Mouse (Mus musculus): ENCODE results near the gene Polr2e. TPM values are rescaled to one million over a fixed set of nuclear protein-coding genes. Genes with fewer than 3 reads are reported as not detected.
A peak's percentile ranks its signal among the peaks of the same experiment; 100 is the strongest.
"Not testable (repeated sequence)": the region's sequence is repeated elsewhere in the genome, so short reads cannot be mapped to it uniquely, and the experiment has no call there.

Polr2e gene
- polyA plus RNA-seq, 1 experiment: 55.5 TPM

DNA sequence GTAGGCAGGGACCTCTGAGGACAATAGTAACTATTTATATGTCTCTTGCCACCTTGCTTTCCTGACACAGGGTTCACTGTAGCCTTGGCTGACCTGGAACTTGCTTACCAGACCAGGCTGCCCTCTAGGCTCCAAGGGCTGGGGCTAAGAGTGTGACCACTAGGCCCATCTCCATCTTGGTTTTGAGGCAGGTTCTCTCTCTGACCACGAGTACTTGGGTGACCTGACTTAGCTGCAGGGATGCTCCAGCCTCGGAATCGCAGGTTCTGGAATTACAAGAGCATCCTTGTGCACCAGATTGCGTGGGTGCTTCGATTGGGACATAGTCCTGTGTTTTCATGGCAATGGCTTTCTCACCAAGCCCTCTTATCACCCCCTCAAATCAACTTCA lies 12.8 kb upstream of the Polr2e start:
- TF ChIP-seq CTCF (IDR thresholded peaks at IDR 0.05; ENCODE audit: low read depth, low read length) (no peak), POLR2A (IDR thresholded peaks at IDR 0.05; ENCODE audit: borderline replicate concordance, low read depth, low read length) (no peak)
- no peak overlapping the region for H3K4me3 ChIP-seq (ENCODE audit: insufficient read depth, low read length)
- H3K4me1 ChIP-seq (ENCODE audit: control insufficient read depth, insufficient read depth, low read length): peaks cover 35% of the 10 kb centered on the region
- peak overlapping the region; percentile 95 for H3K27ac ChIP-seq (ENCODE audit: insufficient read depth, low read depth, low read length)

DNA sequence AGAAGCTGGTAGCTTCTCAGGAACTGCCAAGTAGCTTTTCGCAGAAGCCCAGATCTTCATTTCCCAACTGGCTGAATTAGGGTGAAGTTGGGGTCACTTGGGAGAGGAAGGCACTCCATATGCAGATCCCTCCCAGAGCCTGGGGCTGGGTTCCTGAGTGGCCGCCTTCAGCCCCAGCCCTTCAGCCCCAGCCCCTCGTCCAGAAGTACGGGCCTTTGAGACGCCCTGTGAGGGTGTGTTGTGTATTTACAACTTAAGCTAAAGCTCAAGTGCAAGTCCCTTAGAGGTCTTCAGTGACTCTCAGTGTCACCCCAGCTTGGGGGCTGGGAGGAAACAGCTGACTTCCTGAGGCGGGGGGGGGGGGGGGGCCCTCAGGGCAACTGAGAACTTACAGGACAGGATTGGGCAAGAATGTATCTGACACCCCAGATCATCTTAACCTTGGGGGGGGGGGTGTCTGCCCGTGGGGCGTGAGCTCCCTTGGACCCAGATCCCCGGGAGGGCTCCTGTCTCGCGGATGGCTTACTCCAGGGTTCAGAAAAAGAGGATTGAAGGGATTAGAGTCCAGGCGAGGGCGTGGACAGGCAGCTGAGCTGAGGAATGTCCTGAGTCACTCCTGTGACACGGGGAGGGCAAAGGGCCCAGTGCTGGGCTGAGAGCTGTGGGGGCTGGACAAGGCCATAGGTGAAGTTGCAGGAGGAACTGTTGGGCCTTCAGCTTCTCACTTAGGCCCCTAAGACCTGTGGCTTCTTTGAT lies 12.2 kb upstream of the Polr2e start:
- H3K27ac ChIP-seq (ENCODE audit: insufficient read depth, low read depth, low read length): peak overlapping the region; percentile 95
- no peak for TF ChIP-seq POLR2A (IDR thresholded peaks at IDR 0.05; ENCODE audit: borderline replicate concordance, low read depth, low read length)
- TF ChIP-seq CTCF (IDR thresholded peaks at IDR 0.05; ENCODE audit: low read depth, low read length): no peak
- no peak overlapping the region for H3K4me3 ChIP-seq (ENCODE audit: insufficient read depth, low read length)
- peaks cover 35% of the 10 kb centered on the region for H3K4me1 ChIP-seq (ENCODE audit: control insufficient read depth, insufficient read depth, low read length)

DNA sequence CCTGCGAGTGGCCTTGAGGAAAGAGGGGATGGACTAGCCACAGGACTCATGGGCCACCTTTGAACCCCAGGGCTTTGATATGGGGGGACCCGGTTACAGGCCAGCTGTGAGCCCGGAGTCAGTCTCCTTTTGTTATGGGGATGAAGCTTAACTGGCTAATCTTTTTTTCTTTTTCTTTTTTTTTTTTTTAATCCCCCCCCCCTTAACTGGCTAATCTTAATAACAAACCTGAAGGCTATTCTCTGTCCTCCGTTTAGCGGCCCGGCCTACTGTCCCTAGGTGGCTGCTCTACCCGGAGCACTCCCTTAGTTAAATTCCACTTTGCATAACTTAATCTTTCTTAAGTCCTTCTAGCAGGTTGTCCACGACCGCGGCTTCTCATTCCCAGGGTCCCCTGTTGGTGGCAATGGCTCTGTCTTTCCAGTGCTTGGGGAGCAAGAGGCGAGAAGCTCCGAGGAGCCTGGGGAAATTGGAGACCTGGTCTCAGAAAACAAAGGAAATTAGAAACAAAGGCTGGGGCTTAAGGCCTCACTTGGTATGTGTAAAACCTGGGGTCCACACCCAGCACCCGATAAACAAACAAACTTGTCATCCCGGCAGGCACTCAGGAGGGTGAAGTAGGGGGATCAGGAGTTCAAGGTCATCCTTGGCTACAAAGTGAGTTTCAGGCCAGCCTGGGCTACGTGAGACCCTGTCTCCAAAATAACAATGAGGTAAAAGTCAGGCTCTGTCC lies 11.5 kb upstream of the Polr2e start:
- Histone ChIP-seq H3K4me3 (ENCODE audit: insufficient read depth, low read length) (no peak overlapping the region), H3K27ac (ENCODE audit: insufficient read depth, low read depth, low read length) (peak overlapping the region; percentile 92), H3K4me1 (ENCODE audit: control insufficient read depth, insufficient read depth, low read length) (peaks cover 35% of the 10 kb centered on the region)
- no peak for TF ChIP-seq CTCF (IDR thresholded peaks at IDR 0.05; ENCODE audit: low read depth, low read length)
- TF ChIP-seq POLR2A (IDR thresholded peaks at IDR 0.05; ENCODE audit: borderline replicate concordance, low read depth, low read length): no peak

DNA sequence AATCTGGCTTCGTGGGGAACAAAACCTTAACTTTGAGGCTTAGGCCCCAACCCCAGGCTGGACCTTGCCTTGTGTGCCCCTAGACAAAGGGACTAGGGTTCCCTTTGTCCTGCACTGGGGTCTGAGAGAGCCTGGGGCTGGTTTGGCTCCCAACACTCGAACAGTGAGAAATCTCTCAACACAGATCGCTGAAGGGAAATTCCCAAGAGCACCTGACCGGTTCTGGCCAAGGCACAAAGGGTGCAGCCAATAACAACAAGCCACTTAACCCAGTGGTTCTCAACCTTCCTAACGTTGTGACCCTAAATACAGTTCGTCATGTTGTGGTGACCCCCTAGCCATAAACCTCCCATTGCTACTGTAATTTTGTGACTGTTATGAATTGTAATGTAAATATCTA lies 10.6 kb upstream of the Polr2e start:
- H3K4me1 ChIP-seq (ENCODE audit: control insufficient read depth, insufficient read depth, low read length): peaks cover 32% of the 10 kb centered on the region
- H3K27ac ChIP-seq (ENCODE audit: insufficient read depth, low read depth, low read length): no peak overlapping the region

GRCm38 (mm10) chr10:80048834-80049233 lies 9.2 kb upstream of the Polr2e start:
- H3K27ac ChIP-seq (ENCODE audit: insufficient read depth, low read depth, low read length): no peak overlapping the region
- H3K4me3 ChIP-seq (ENCODE audit: insufficient read depth, low read length): no peak overlapping the region
- H3K4me1 ChIP-seq (ENCODE audit: control insufficient read depth, insufficient read depth, low read length): peaks cover 32% of the 10 kb centered on the region
- TF ChIP-seq POLR2A (IDR thresholded peaks at IDR 0.05; ENCODE audit: borderline replicate concordance, low read depth, low read length) (no peak), CTCF (IDR thresholded peaks at IDR 0.05; ENCODE audit: low read depth, low read length) (no peak)

More for the DNA sequence above, 10.6 kb upstream of the Polr2e start:
- no peak overlapping the region for H3K4me3 ChIP-seq (ENCODE audit: insufficient read depth, low read length)
- no peak for TF ChIP-seq POLR2A (IDR thresholded peaks at IDR 0.05; ENCODE audit: borderline replicate concordance, low read depth, low read length)
- TF ChIP-seq CTCF (IDR thresholded peaks at IDR 0.05; ENCODE audit: low read depth, low read length): no peak

DNA sequence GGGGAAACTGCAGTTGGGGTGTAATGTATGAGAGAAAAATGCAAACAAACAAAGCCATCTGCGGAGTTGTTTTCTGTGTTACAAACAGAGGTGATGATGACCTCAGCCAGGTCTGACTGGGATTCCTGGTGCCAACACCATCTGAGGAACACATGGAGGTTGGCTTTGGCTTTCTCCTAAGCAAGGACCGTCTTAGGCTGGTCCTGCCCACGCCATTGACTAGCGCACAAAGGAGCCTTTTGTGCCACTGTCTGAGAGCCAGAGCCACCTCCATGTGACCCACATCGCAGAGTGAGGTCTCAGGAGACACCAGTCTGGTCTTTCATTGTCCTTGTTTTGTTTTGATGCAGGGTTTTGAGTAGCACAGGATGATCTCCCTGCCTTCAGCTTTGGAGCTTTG lies 8.8 kb upstream of the Polr2e start:
- Histone ChIP-seq H3K4me3 (ENCODE audit: insufficient read depth, low read length) (no peak overlapping the region), H3K27ac (ENCODE audit: insufficient read depth, low read depth, low read length) (no peak overlapping the region), H3K4me1 (ENCODE audit: control insufficient read depth, insufficient read depth, low read length) (peaks cover 32% of the 10 kb centered on the region)
- no peak for TF ChIP-seq CTCF (IDR thresholded peaks at IDR 0.05; ENCODE audit: low read depth, low read length)
- TF ChIP-seq POLR2A (IDR thresholded peaks at IDR 0.05; ENCODE audit: borderline replicate concordance, low read depth, low read length): no peak

DNA sequence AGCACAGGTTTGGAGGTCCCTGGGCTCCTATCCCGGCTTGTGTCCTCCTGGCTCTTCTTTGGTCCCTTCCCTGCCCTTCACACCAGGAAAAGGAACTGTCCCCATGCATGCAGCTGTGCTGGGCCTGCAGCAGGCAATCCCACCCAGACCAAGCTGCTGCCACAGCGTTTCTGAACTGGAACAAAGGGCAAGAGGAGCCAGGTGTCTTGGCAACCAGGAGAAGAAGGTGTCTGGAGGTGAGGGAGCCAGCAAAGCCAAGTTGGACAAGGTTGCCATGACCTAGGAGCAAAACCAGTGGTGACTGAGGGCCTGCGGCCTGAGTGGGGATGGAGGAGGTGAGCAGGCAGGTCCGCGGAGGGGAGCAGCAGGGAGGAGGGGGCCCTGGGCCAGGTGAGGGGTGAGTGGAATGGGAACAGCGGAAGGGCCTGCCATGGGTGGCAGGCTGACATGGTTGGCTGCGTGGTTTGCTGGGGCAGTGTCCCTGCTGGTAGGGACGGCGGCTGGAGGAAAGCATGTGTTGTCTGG lies 7.5 kb upstream of the Polr2e start, which contains the start of gene Gpx4:
Gpx4 (plus strand) TSS at position 126 of the 525 bp plus-strand sequence.
- TF ChIP-seq CTCF (IDR thresholded peaks at IDR 0.05; ENCODE audit: low read depth, low read length) (no peak), POLR2A (IDR thresholded peaks at IDR 0.05; ENCODE audit: borderline replicate concordance, low read depth, low read length) (no peak)
- peaks cover 24% of the 10 kb centered on the region for H3K4me1 ChIP-seq (ENCODE audit: control insufficient read depth, insufficient read depth, low read length)
- H3K27ac ChIP-seq (ENCODE audit: insufficient read depth, low read depth, low read length): no peak within 1 kb of the TSS
- H3K4me3 ChIP-seq (ENCODE audit: insufficient read depth, low read length): no peak within 1 kb of the TSS

- TF ChIP-seq CTCF (IDR thresholded peaks at IDR 0.05; ENCODE audit: low read depth, low read length) (no peak), POLR2A (IDR thresholded peaks at IDR 0.05; ENCODE audit: borderline replicate concordance, low read depth, low read length) (no peak)
- Histone ChIP-seq H3K4me3 (ENCODE audit: insufficient read depth, low read length) (no peak overlapping the region), H3K4me1 (ENCODE audit: control insufficient read depth, insufficient read depth, low read length) (peaks cover 12% of the 10 kb centered on the region), H3K27ac (ENCODE audit: insufficient read depth, low read depth, low read length) (no peak overlapping the region)
These were observed 6.2 kb upstream of the Polr2e start for GRCm38 (mm10) chr10:80045766-80046165.

GRCm38 (mm10) chr10:80045364-80045763 lies 5.8 kb upstream of the Polr2e start:
- not testable (repeated sequence) for H3K4me3 ChIP-seq (ENCODE audit: insufficient read depth, low read length); H3K4me1 ChIP-seq (ENCODE audit: control insufficient read depth, insufficient read depth, low read length); H3K27ac ChIP-seq (ENCODE audit: insufficient read depth, low read depth, low read length)

GRCm38 (mm10) chr10:80044087-80044486 lies 4.5 kb upstream of the Polr2e start:
- no peak for TF ChIP-seq POLR2A (IDR thresholded peaks at IDR 0.05; ENCODE audit: borderline replicate concordance, low read depth, low read length)
- no peak for TF ChIP-seq CTCF (IDR thresholded peaks at IDR 0.05; ENCODE audit: low read depth, low read length)
- Histone ChIP-seq H3K27ac (ENCODE audit: insufficient read depth, low read depth, low read length) (no peak overlapping the region), H3K4me1 (ENCODE audit: control insufficient read depth, insufficient read depth, low read length) (0 out of 2 replicates have a peak, but pooled peaks cover 6% of the 10 kb centered on the region), H3K4me3 (ENCODE audit: insufficient read depth, low read length) (no peak overlapping the region)

GRCm38 (mm10) chr10:80041409-80042060 lies 1.9 kb upstream of the Polr2e start:
- H3K4me1 ChIP-seq (ENCODE audit: control insufficient read depth, insufficient read depth, low read length); H3K4me3 ChIP-seq (ENCODE audit: insufficient read depth, low read length): not testable (repeated sequence)

More at GRCm38 (mm10) chr10:80041409-80042060, 1.9 kb upstream of the Polr2e start:
- H3K27ac ChIP-seq (ENCODE audit: insufficient read depth, low read depth, low read length): not testable (repeated sequence)
